Mouse (Mus musculus): ENCODE measurements around the gene Gm28053.

DNA sequence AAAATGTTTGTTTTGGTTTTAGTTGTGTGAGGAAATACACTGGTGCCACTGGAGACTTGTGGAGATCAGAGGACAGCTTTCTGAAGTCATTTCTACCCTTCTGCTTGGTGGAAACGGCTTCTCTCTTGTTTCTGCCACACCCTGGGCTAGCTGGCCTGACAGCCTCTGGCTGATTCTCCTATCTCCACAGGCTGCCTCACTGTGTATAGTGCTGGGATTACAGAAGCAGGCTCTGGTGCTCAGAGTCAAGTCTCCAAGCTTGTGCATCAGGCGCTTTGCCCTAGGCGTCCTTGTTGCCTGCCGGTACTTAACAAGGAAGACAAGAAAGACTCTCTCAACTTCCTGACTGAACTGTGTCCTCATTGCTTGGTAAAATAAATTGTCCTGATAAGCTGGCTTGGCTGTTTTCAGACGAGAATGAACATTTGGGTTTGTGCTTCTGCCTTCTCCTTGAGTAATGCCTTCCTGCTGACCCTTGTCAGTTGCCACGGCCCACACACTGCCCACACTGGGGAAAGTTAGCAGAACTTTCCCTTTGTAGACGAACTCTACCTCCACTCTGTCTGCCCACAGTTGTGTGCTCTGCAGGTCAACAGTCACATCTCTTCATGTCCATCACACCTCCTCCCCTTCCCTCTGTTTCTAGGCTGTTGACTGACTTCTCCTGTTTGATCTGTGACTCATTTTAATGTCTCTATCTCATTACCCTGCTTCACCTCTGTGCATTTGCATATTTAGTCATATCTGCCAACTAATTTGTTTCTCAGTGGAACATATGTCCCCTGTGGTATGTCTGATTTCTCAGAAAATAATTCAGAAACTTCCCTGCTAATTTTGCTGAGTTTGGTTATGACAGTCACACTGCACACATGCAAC, 28.9 kb downstream of the Gm28053 start:
- no peak for TF ChIP-seq CTCF (IDR thresholded peaks at IDR 0.05; ENCODE audit: low read depth)
- TF ChIP-seq EP300 (IDR thresholded peaks at IDR 0.05; ENCODE audit: low read depth), result no peak

Measured in liver, postnatal 0 days (tissue).